Mouse (Mus musculus): ENCODE data around the gene Fgr. TPM values are rescaled to one million over a fixed set of nuclear protein-coding genes. Genes with fewer than 3 reads are reported as not detected.

Fgr gene
- polyA plus RNA-seq, 1 experiment from 2014 or later = 0.11 TPM

DNA sequence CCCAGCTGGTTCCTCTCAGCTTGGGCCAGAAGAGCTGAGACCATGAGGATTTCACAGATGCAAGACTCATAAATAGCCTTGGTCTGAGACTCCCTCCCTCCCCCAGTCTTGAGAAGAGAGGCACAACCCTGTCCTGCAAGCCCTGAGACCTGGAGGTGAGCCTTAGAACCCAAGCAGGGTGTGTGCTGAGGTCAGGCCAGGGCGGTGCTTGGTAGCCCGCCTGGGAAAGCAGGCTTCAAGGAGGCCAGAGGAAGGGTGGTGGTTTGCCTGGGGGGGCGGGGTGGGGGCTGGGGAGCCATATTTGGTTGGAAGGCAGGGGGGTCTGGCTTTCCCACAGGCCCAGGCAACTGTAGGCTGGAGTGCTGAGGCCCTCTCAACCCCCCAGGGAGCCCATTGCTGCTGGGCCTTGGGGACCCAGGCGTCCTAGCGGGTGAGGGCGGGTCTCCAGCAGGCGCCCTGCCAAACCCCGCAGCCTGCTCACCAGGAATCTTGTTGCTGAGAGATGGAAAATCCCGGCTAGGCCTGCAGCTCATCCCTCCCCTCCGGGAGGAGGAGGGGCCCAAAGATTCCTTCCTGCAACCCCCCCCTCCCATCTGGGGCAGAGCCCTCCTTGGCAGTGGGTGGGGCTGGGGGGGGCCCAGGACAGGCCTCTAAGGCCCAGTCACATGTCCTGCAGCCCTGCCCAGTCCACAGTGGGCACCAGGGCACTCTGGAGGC lies 51.2 kb downstream of the Fgr start:
- peaks cover 24% of the 10 kb centered on the region for H3K36me3 ChIP-seq (replicated peaks)
- no peak overlapping the region for H3K4me3 ChIP-seq
- no peak for DNase-seq (ENCODE audit: extremely low spot score, low spot score)
- 25% methylated on average over 10 of the region's 10 CpGs for WGBS
- peak overlapping the region; percentile 74 for H3K27ac ChIP-seq
- H3K27me3 ChIP-seq (ENCODE audit: poor library complexity, severe bottlenecking) = no peaks in the 10 kb centered on the region
- no peaks in the 10 kb centered on the region for H3K9me3 ChIP-seq
- peaks cover 99% of the 10 kb centered on the region for H3K4me1 ChIP-seq

GRCm38 (mm10) chr4:133026272-133026671 lies 52.4 kb downstream of the Fgr start:
- Histone ChIP-seq H3K36me3 (replicated peaks) (peaks cover 24% of the 10 kb centered on the region), H3K4me3 (no peak overlapping the region), H3K9me3 (no peaks in the 10 kb centered on the region), H3K4me1 (peaks cover 89% of the 10 kb centered on the region), H3K27ac (peak overlapping the region; percentile 74), H3K27me3 (ENCODE audit: poor library complexity, severe bottlenecking) (no peaks in the 10 kb centered on the region)
- no peak for DNase-seq (ENCODE audit: extremely low spot score, low spot score)
- WGBS = 85% methylated on average over 10 of the region's 10 CpGs

DNA sequence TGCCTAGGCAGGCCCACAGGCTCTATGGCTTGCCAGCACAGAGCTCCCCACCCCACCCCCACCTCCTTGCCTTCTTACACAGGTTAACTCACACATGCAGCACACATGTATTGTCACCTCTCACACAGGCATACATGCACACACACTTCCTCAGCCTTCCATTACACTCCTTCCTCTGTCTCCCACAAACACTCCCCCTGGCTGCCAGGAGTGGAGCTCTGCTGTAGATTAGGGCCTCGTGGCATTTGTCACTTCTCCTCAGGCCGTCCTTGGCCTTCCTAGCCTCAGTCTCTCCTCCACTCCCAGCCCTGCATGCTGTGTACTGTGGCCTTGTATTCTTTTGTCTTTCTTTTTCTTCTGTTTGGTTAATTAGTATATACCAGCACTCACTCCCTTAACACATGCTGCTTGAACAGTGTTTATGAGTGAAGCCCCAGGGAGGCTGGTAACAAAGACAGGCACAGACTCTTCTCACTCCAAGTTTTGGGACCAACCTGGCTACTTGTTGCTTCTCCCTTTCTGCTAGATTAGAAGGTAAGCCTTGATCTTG lies 53.0 kb downstream of the Fgr start:
- H3K4me3 ChIP-seq = no peak overlapping the region
- H3K9me3 ChIP-seq = no peaks in the 10 kb centered on the region
- no peak for DNase-seq (ENCODE audit: extremely low spot score, low spot score)
- WGBS = 29% methylated on average over 2 of the region's 2 CpGs
- peaks cover 83% of the 10 kb centered on the region for H3K4me1 ChIP-seq
- H3K27ac ChIP-seq = peak overlapping the region; percentile 74
- H3K27me3 ChIP-seq (ENCODE audit: poor library complexity, severe bottlenecking) = no peaks in the 10 kb centered on the region
- H3K36me3 ChIP-seq (replicated peaks) = peaks cover 26% of the 10 kb centered on the region

DNA sequence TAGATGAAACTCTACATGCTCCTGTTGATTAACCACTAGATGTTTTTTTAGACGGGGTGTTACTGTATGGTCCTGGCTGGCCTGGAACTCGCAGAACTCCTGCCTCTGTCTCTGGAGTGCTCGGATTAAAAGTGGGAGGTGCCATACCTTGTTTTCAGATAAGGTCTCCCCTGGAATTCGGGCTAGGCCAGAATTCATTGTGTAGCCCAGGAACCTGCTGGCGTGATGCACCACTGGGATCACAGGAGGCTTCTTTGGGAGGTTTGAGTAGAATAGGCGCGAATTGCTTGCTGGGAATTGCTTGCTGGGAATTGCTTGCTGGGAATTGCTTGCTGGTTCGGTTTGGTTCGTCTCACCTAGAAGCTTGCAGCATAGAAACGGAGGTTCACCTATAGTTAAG lies 53.8 kb downstream of the Fgr start:
- Histone ChIP-seq H3K27ac (0 out of 2 replicates have a peak overlapping the region, but pooled peaks have one; percentile 74), H3K4me3 (no peak overlapping the region), H3K27me3 (ENCODE audit: poor library complexity, severe bottlenecking) (no peaks in the 10 kb centered on the region), H3K9me3 (no peaks in the 10 kb centered on the region), H3K36me3 (replicated peaks) (peaks cover 27% of the 10 kb centered on the region), H3K4me1 (peaks cover 75% of the 10 kb centered on the region)
- no peak for DNase-seq (ENCODE audit: extremely low spot score, low spot score)
- WGBS = 61% methylated on average over 10 of the region's 10 CpGs

GRCm38 (mm10) chr4:133028193-133028592 lies 54.3 kb downstream of the Fgr start:
- H3K9me3 ChIP-seq = no peaks in the 10 kb centered on the region
- no peak overlapping the region for H3K4me3 ChIP-seq
- DNase-seq (ENCODE audit: extremely low spot score, low spot score) = no peak
- 84% methylated on average over 6 of the region's 6 CpGs for WGBS
- H3K27ac ChIP-seq = no peak overlapping the region
- H3K27me3 ChIP-seq (ENCODE audit: poor library complexity, severe bottlenecking) = no peaks in the 10 kb centered on the region
- peaks cover 27% of the 10 kb centered on the region for H3K36me3 ChIP-seq (replicated peaks)
- H3K4me1 ChIP-seq = peaks cover 70% of the 10 kb centered on the region

DNA sequence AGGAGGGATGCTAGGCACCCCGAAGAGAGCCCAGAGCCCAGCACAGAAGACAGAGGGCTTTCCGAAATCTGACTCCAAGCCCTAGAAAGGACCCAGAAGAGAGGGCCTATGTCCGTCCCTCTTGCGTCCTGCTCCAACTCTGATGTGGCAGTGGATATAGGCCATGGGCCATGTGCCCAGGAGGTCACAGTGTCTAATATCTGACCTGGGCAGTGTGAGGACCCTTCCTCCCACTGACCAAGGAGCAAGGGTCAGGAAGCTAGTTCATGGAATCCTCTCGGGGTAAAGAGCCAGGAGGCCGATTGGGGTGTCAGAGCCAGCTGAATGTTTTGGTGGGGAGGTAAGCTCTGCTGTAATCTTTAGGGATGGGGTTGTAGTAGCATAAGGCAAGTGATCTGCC lies 55.0 kb downstream of the Fgr start:
- Histone ChIP-seq H3K9me3 (no peaks in the 10 kb centered on the region), H3K4me1 (peaks cover 63% of the 10 kb centered on the region), H3K36me3 (replicated peaks) (peaks cover 27% of the 10 kb centered on the region), H3K27ac (no peak overlapping the region), H3K4me3 (no peak overlapping the region), H3K27me3 (ENCODE audit: poor library complexity, severe bottlenecking) (no peaks in the 10 kb centered on the region)
- 87% methylated on average over 6 of the region's 6 CpGs for WGBS
- no peak for DNase-seq (ENCODE audit: extremely low spot score, low spot score)

DNA sequence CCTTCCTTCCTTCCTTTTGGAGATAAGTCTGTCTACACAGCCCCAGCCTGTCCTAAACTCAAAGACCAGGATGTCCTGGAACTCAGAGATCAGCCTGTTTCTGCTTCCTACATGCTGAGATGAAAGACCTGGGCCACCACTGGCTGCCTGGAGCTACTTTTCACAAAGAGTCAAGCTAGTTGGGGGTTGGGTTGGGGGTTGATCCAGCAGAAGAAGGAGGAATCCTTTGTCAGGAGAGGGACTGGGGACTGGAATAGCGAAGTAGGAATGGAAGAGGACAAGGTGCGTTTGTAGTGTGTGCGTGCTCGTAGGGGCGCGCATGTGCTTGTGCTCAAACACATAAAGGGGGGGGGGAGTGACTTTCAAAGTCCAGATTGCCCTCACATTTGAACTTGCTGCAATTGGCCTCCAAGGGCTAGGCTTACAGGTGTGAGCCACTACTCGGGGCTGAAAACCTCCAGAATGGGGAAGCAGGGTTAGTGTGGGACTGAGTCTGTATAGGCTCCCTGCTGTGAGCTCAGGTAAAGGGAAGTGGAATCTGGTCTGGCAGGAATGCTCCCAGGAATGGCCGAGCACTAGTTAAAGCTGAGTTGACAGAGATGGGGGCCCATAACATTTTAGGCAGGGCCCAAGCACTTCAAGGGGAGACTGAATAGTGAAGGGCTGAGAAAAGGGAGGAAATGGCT lies 58.7 kb downstream of the Fgr start:
- DNase-seq (ENCODE audit: extremely low spot score, low spot score) = no peak
- H3K27me3 ChIP-seq (ENCODE audit: poor library complexity, severe bottlenecking) = peaks cover 25% of the 10 kb centered on the region
- peaks cover 49% of the 10 kb centered on the region for H3K4me1 ChIP-seq
- WGBS = 90% methylated on average over 8 of the region's 8 CpGs
- peaks cover 17% of the 10 kb centered on the region for H3K36me3 ChIP-seq (replicated peaks)
- no peak overlapping the region for H3K4me3 ChIP-seq
- H3K27ac ChIP-seq = no peak overlapping the region
- H3K9me3 ChIP-seq = no peaks in the 10 kb centered on the region

- Histone ChIP-seq H3K27me3 (ENCODE audit: poor library complexity, severe bottlenecking) (peaks cover 44% of the 10 kb centered on the region), H3K36me3 (replicated peaks) (peaks cover 8% of the 10 kb centered on the region), H3K9me3 (no peaks in the 10 kb centered on the region), H3K4me1 (peaks cover 50% of the 10 kb centered on the region), H3K27ac (no peak overlapping the region), H3K4me3 (no peak overlapping the region)
- 78% methylated on average over 10 of the region's 10 CpGs for WGBS
- DNase-seq (ENCODE audit: extremely low spot score, low spot score) = no peak
Measured at GRCm38 (mm10) chr4:133034478-133034877, 60.6 kb downstream of the Fgr start.

GRCm38 (mm10) chr4:133035446-133035845 lies 61.6 kb downstream of the Fgr start:
- Histone ChIP-seq H3K27me3 (ENCODE audit: poor library complexity, severe bottlenecking) (peaks cover 54% of the 10 kb centered on the region), H3K36me3 (replicated peaks) (peaks cover 8% of the 10 kb centered on the region), H3K4me3 (no peak overlapping the region), H3K4me1 (peaks cover 51% of the 10 kb centered on the region), H3K27ac (no peak overlapping the region), H3K9me3 (no peaks in the 10 kb centered on the region)
- no peak for DNase-seq (ENCODE audit: extremely low spot score, low spot score)
- 96% methylated on average over 1 of the region's 1 CpGs for WGBS

DNA sequence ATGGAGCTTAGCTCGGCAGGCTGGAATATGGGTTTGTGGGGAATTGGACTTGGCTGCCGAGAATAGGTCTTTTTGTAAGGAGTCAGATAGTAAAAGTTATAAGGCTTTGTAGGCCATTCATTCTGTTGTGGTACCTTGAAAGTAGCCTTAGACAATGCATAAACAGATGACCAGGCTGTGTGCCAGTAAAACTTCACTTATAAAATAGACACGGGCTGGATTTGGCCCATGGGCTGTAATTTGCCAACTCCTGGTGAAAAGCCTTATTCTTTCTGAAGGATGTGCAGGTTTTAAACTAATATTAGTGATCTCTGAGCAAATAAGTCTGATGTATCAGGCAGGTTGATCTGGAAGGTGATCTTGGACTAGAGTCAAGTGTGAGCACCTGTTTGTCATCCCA lies 62.1 kb downstream of the Fgr start:
- peaks cover 56% of the 10 kb centered on the region for H3K4me1 ChIP-seq
- DNase-seq (ENCODE audit: extremely low spot score, low spot score) = no peak
- H3K4me3 ChIP-seq = no peak overlapping the region
- H3K27me3 ChIP-seq (ENCODE audit: poor library complexity, severe bottlenecking) = peaks cover 59% of the 10 kb centered on the region
- 80% methylated on average over 3 of the region's 3 CpGs for whole genome bisulfite sequencing
- peaks cover 8% of the 10 kb centered on the region for H3K36me3 ChIP-seq (replicated peaks)
- no peak overlapping the region for H3K27ac ChIP-seq
- no peaks in the 10 kb centered on the region for H3K9me3 ChIP-seq

DNA sequence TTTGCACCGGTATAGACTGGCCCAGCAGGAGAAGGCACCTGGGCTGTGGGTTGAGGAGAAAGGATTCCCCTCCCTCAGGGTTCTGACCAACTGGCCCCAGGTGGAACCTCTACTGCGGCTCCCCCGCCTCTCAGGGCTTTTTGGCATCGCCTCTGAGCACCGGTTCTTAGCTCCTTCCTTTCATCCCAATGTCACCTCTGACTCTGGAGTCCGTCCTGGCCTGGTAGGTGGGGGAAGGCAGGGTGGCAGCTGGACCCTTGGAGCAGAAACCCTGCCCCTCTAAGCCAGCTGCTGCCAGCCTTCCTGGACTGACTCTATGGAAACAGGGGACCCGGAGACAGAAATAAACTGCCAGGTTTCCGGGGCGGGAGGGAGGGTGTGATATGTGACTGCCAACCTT lies 63.4 kb downstream of the Fgr start:
- WGBS = 33% methylated on average over 9 of the region's 9 CpGs
- H3K4me1 ChIP-seq = peaks cover 69% of the 10 kb centered on the region
- no peak for DNase-seq (ENCODE audit: extremely low spot score, low spot score)
- H3K4me3 ChIP-seq = peak overlapping the region; percentile 4; the same call in 1 of the 2 replicates
- H3K27ac ChIP-seq = no peak overlapping the region
- peaks cover 5% of the 10 kb centered on the region for H3K36me3 ChIP-seq (replicated peaks)
- peaks cover 73% of the 10 kb centered on the region for H3K27me3 ChIP-seq (ENCODE audit: poor library complexity, severe bottlenecking)
- H3K9me3 ChIP-seq = no peaks in the 10 kb centered on the region

DNA sequence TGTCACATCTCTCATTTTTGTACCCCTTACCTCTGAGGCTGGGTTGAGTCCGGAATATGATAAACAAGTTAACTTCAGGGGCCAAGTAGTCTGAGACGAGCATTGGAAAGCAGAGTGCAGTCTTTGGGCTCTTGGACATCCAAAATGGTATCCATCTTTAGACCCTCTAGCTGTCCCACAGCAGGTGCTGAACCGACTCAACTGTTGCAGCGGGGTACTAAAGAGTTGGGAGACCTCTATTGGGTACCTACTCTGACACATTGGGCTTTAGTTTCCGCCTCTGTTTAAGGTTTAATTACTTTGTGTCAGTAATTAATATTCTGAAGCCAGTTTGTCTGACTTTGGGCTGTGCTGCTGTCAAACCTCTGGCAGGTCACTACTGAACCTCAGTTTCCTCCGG lies 63.9 kb downstream of the Fgr start:
- peaks cover 74% of the 10 kb centered on the region for H3K4me1 ChIP-seq
- no peaks in the 10 kb centered on the region for H3K9me3 ChIP-seq
- H3K4me3 ChIP-seq = peak overlapping the region; percentile 72
- H3K27ac ChIP-seq = no peak overlapping the region
- DNase-seq (ENCODE audit: extremely low spot score, low spot score) = no peak
- H3K36me3 ChIP-seq (replicated peaks) = peaks cover 5% of the 10 kb centered on the region
- WGBS = 26% methylated on average over 6 of the region's 6 CpGs
- H3K27me3 ChIP-seq (ENCODE audit: poor library complexity, severe bottlenecking) = peaks cover 77% of the 10 kb centered on the region

DNA sequence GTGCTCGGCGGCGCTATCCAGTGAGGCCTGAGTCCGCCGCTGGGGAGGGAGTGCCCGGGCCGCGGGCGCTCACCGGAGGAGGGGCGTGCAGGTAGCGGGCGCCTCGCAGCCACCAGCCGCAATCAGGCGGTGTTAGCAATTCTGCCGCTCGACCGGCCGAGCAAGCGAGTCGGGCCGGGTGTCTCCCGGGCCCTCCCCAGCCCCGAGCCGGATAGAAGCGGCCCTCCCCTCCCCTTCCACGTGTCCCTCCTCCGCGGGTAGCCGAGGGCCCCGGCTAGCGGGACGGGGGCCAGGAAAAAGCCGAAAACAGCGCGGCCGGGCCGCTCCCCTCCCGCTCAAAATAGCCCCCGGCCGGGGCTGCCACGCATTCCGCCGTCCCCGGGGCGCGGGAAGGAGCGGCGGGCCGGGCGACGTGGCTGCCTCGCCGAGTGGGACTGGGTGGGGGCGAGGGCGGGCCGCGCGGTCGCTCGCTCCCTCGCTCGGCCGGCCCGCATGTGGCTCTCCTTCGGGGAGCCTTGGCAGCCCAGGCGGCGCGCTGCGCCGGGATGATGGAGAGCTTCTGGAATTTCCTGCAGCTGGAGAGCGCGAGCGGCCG lies 64.7 kb downstream of the Fgr start:
- Histone ChIP-seq H3K27me3 (ENCODE audit: poor library complexity, severe bottlenecking) (peaks cover 77% of the 10 kb centered on the region), H3K27ac (peak overlapping the region; percentile 89), H3K4me1 (peaks cover 83% of the 10 kb centered on the region), H3K9me3 (no peaks in the 10 kb centered on the region), H3K36me3 (replicated peaks) (peaks cover 5% of the 10 kb centered on the region), H3K4me3 (peak overlapping the region; percentile 72)
- DNase-seq (ENCODE audit: extremely low spot score, low spot score) = peak; percentile 61
- WGBS = under 1% methylated on average over 76 of the region's 76 CpGs
